Mouse (Mus musculus): Measurements from ENCODE around the gene Arhgef28.
"Not testable (repeated sequence)": the region's sequence is repeated elsewhere in the genome, so short reads cannot be mapped to it uniquely, and the experiment has no call there.

The Arhgef28 gene

GRCm38 (mm10) chr13:98122766-98123165 lies 83.5 kb downstream of the Arhgef28 start:
- no peak for DNase-seq (ENCODE audit: low spot score)

- DNase-seq (ENCODE audit: low spot score), result no peak
Measured at GRCm38 (mm10) chr13:98121993-98122392, 84.2 kb downstream of the Arhgef28 start.

GRCm38 (mm10) chr13:98121124-98121470 lies 85.1 kb downstream of the Arhgef28 start:
- no peak for DNase-seq (ENCODE audit: low spot score)

GRCm38 (mm10) chr13:98120356-98121123 lies 85.7 kb downstream of the Arhgef28 start:
- no peak for DNase-seq (ENCODE audit: low spot score)

- no peak for DNase-seq (ENCODE audit: low spot score)
Measured at GRCm38 (mm10) chr13:98118291-98118690, 87.9 kb downstream of the Arhgef28 start.

GRCm38 (mm10) chr13:98117566-98118254 lies 88.5 kb downstream of the Arhgef28 start:
- no peak for DNase-seq (ENCODE audit: low spot score)

- DNase-seq (ENCODE audit: low spot score), result no peak
Measured at GRCm38 (mm10) chr13:98115650-98116049, 90.6 kb downstream of the Arhgef28 start.

- DNase-seq (ENCODE audit: low spot score), result no peak
Measured at GRCm38 (mm10) chr13:98115051-98115450, 91.2 kb downstream of the Arhgef28 start.

- no peak for DNase-seq (ENCODE audit: low spot score)
Measured at GRCm38 (mm10) chr13:98112812-98113503, 93.3 kb downstream of the Arhgef28 start.

GRCm38 (mm10) chr13:98111531-98111930 lies 94.7 kb downstream of the Arhgef28 start:
- no peak for DNase-seq (ENCODE audit: low spot score)

GRCm38 (mm10) chr13:98111021-98111420 lies 95.2 kb downstream of the Arhgef28 start:
- no peak for DNase-seq (ENCODE audit: low spot score)

- not testable (repeated sequence) for DNase-seq (ENCODE audit: low spot score)
Measured at GRCm38 (mm10) chr13:98108481-98108880, 97.8 kb downstream of the Arhgef28 start.

- no peak for DNase-seq (ENCODE audit: low spot score)
Measured at GRCm38 (mm10) chr13:98107621-98108020, 98.6 kb downstream of the Arhgef28 start.

GRCm38 (mm10) chr13:98095966-98096365 lies 110.3 kb downstream of the Arhgef28 start:
- no peak for DNase-seq (ENCODE audit: low spot score)

GRCm38 (mm10) chr13:98094332-98094731 lies 111.9 kb downstream of the Arhgef28 start:
- DNase-seq (ENCODE audit: low spot score), result no peak

GRCm38 (mm10) chr13:98093483-98093882 lies 112.8 kb downstream of the Arhgef28 start:
- DNase-seq (ENCODE audit: low spot score), result no peak

GRCm38 (mm10) chr13:98092354-98093002 lies 113.8 kb downstream of the Arhgef28 start:
- DNase-seq (ENCODE audit: low spot score), result no peak

GRCm38 (mm10) chr13:98079640-98080039 lies 126.6 kb downstream of the Arhgef28 start:
- no peak for DNase-seq (ENCODE audit: low spot score)

GRCm38 (mm10) chr13:98078251-98078650 lies 128.0 kb downstream of the Arhgef28 start:
- no peak for DNase-seq (ENCODE audit: low spot score)

GRCm38 (mm10) chr13:98077216-98077615 lies 129.0 kb downstream of the Arhgef28 start:
- no peak for DNase-seq (ENCODE audit: low spot score)

GRCm38 (mm10) chr13:98074871-98075270 lies 131.4 kb downstream of the Arhgef28 start:
- no peak for DNase-seq (ENCODE audit: low spot score)

- no peak for DNase-seq (ENCODE audit: low spot score)
Measured at GRCm38 (mm10) chr13:98073190-98073589, 133.0 kb downstream of the Arhgef28 start.

All from ovary, postnatal 14 days (tissue).